Mouse (Mus musculus): ENCODE results near the gene Eif4e3. TPM values are rescaled to one million over a fixed set of nuclear protein-coding genes. Genes with fewer than 3 reads are reported as not detected.

Eif4e3 gene
- total and polyA plus RNA-seq, 3 experiments, result 9.8 to 16.3 (median 11.8) TPM

- Histone ChIP-seq H3K4me2 (ENCODE audit: insufficient read depth, low read depth, poor library complexity, severe bottlenecking) (no peak overlapping the region), H3K36me3 (replicated peaks in 1 of 2; ENCODE audit: control insufficient read depth in 1 of 2, insufficient read depth in 1 of 2, low read length in 1 of 2) (no peaks in the 10 kb centered on the region), H3K9me3 (replicated peaks; ENCODE audit: low read length) (no peaks in the 10 kb centered on the region), H3K9ac (ENCODE audit: insufficient read depth, low read depth) (no peak overlapping the region), H3K4me3 (replicated peaks in 1 of 3; ENCODE audit: low read depth in 2 of 3, low read length in 2 of 3, poor library complexity in 1 of 3) (no peak overlapping the region), H3K27me3 (replicated peaks) (no peaks in the 10 kb centered on the region), H3K27ac (ENCODE audit: insufficient read depth, low read depth) (no peak overlapping the region), H3K4me1 (ENCODE audit: control insufficient read depth in 1 of 2, insufficient read depth in 2 of 2) (peaks cover 0 to 10% of the 10 kb centered on the region in 2 experiments; a peak in 2 of 4 replicates), H3K79me2 (replicated peaks; ENCODE audit: control insufficient read depth, extremely low read depth, insufficient read depth, poor library complexity, severe bottlenecking) (no peaks in the 10 kb centered on the region)
- in situ Hi-C loops (cut with MboI; ENCODE audit: low pct_ligation_motif_present, low pct_unique_long_range_greater_than_20kb, low sequenced_read_pairs) (no loop called here), dilution Hi-C loops (cut with MboI; ENCODE audit: extremely low pct_ligation_motif_present, extremely low pct_unique_long_range_greater_than_20kb, low sequenced_read_pairs) (no loop called here)
- no peak for DNase-seq (ENCODE audit: extremely low read depth)
- TF ChIP-seq ZC3H11A (IDR thresholded peaks at IDR 0.05; ENCODE audit: low read depth, low read length) (no peak), ETS1 (conservative IDR thresholded peaks at IDR 0.05; ENCODE audit: low read depth, low read length) (no peak), JUN (IDR thresholded peaks at IDR 0.05; ENCODE audit: insufficient read depth, low read depth, low read length) (no peak), POLR2A (IDR thresholded peaks at IDR 0.05; ENCODE audit: low read depth, low read length) (no peak), NRF1 (IDR thresholded peaks at IDR 0.05; ENCODE audit: low read depth, low read length) (no peak), RCOR1 (conservative IDR thresholded peaks at IDR 0.05; ENCODE audit: low read depth, low read length) (no peak), CTCF (conservative IDR thresholded peaks at IDR 0.05 in 1 of 2, IDR thresholded peaks at IDR 0.05 in 1 of 2; ENCODE audit: low read depth in 2 of 2, low read length in 2 of 2) (no peak), MYC (IDR thresholded peaks at IDR 0.05; ENCODE audit: low read depth, low read length) (no peak), PAX5 (IDR thresholded peaks at IDR 0.05; ENCODE audit: low read length) (no peak), HCFC1 (IDR thresholded peaks at IDR 0.05; ENCODE audit: low read depth, low read length) (no peak), NELFE (IDR thresholded peaks at IDR 0.05; ENCODE audit: low read depth, low read length) (no peak), UBTF (IDR thresholded peaks at IDR 0.05; ENCODE audit: low read depth, low read length) (no peak), BHLHE40 (IDR thresholded peaks at IDR 0.05; ENCODE audit: low read depth, low read length) (no peak)
Measured at GRCm38 (mm10) chr6:99677325-99677724, 10.8 kb upstream of the Eif4e3 start.

GRCm38 (mm10) chr6:99674482-99674881 is 7.9 kb upstream of the Eif4e3 start:
- Histone ChIP-seq H3K79me2 (replicated peaks; ENCODE audit: control insufficient read depth, extremely low read depth, insufficient read depth, poor library complexity, severe bottlenecking) (no peaks in the 10 kb centered on the region), H3K27me3 (replicated peaks) (no peaks in the 10 kb centered on the region), H3K4me1 (ENCODE audit: control insufficient read depth in 1 of 2, insufficient read depth in 2 of 2) (peaks cover 0 to 4% of the 10 kb centered on the region in 2 experiments; a peak in 2 of 4 replicates), H3K27ac (ENCODE audit: insufficient read depth, low read depth) (no peak overlapping the region), H3K4me2 (ENCODE audit: insufficient read depth, low read depth, poor library complexity, severe bottlenecking) (no peak overlapping the region), H3K4me3 (replicated peaks in 1 of 3; ENCODE audit: low read depth in 2 of 3, low read length in 2 of 3, poor library complexity in 1 of 3) (no peak overlapping the region), H3K9me3 (replicated peaks; ENCODE audit: low read length) (no peaks in the 10 kb centered on the region), H3K9ac (ENCODE audit: insufficient read depth, low read depth) (no peak overlapping the region), H3K36me3 (replicated peaks in 1 of 2; ENCODE audit: control insufficient read depth in 1 of 2, insufficient read depth in 1 of 2, low read length in 1 of 2) (no peaks in the 10 kb centered on the region)
- no peak for DNase-seq (ENCODE audit: extremely low read depth)
- in situ Hi-C loops (cut with MboI; ENCODE audit: low pct_ligation_motif_present, low pct_unique_long_range_greater_than_20kb, low sequenced_read_pairs), result loop anchor here (25.0 kb wide), 1 partner anchor 113 kb away; no protein-coding TSS in a partner anchor
- TF ChIP-seq SMC3 (IDR thresholded peaks at IDR 0.05; ENCODE audit: low read depth, low read length) (no peak), MXI1 (IDR thresholded peaks at IDR 0.05; ENCODE audit: low read depth, low read length) (no peak), MAX (IDR thresholded peaks at IDR 0.05; ENCODE audit: low read length) (no peak), BHLHE40 (IDR thresholded peaks at IDR 0.05; ENCODE audit: low read depth, low read length) (no peak), CHD2 (IDR thresholded peaks at IDR 0.05; ENCODE audit: low read length) (no peak), KAT2A (IDR thresholded peaks at IDR 0.05; ENCODE audit: insufficient replicate concordance, low read length) (no peak), E2F4 (IDR thresholded peaks at IDR 0.05; ENCODE audit: insufficient replicate concordance, low read depth, low read length) (no peak), RCOR1 (conservative IDR thresholded peaks at IDR 0.05; ENCODE audit: low read depth, low read length) (no peak), ZC3H11A (IDR thresholded peaks at IDR 0.05; ENCODE audit: low read depth, low read length) (no peak), TBP (conservative IDR thresholded peaks at IDR 0.05; ENCODE audit: low read depth, low read length) (no peak)
- dilution Hi-C loops (cut with MboI; ENCODE audit: extremely low pct_ligation_motif_present, extremely low pct_unique_long_range_greater_than_20kb, low sequenced_read_pairs), result no loop called here
